Mouse (Mus musculus): Measurements from ENCODE around the gene 1700017B05Rik. TPM values are rescaled to one million over a fixed set of nuclear protein-coding genes. Genes with fewer than 3 reads are reported as not detected.

Gene 1700017B05Rik
- polyA plus RNA-seq (2017; shearing (Covaris generic)): 10 to 100 TPM; 35.4 to 55.2 TPM

DNA sequence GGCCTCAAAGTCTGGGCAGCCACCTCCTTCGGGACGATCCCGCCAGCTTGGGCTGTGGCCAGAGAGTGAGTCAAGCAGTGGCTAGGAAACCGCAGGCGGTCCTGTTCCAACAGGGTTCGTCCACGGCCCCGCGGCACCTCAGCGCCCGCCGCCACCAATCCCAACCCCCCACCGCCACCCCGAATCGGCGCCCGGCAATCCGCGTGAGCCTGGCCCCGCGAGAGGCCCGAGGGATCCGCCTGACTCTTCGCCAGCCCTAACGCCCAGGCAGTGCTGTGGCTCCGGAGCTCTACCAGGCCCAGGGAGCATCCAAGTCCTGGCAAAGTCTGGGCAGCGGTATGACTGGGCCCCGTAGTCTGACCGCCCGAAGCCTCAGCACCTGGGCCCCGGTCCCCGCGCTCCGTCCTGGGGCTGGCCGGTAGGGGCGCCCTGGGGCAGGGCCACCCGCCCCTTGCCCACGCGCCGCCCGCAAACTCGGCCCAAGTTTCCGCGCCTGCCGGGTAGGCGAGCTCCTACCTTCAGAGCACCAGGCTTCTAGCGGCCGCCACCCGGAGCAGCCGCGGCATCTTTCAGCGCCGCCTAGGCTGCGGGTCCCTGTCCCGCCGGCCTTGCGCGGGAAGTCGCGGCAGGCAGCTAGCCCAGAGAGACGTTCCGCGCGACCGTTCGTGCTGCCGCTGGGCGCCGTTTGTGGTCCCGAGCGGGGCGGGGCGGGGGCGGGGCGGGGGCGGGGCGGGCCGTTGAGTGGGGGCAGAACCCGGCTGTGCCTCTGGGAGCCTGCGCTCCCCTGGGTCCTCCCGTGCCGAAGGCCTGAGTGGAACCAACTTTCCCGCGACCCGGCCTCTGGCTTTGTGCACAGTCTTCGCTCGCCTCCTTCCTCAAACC is at the start of gene 1700017B05Rik:
TSS of gene 1700017B05Rik (minus strand) at position 700 of the 882 bp plus-strand sequence.

GRCm38 (mm10) chr9:57236256-57236655 is 26.2 kb downstream of the 1700017B05Rik start, which contains the start of gene Trcg1:
TSS of gene Trcg1 (plus strand) at chr9:57236556.

Other genes starting within 250 kb of the 1700017B05Rik start
- gene Sin3a, start 190.6 kb downstream of the 1700017B05Rik start, polyA plus RNA-seq (2017; shearing (Covaris generic)): 10 to 100 TPM; 34.6 to 46.6 TPM
- gene Man2c1, start 131.9 kb downstream of the 1700017B05Rik start, polyA plus RNA-seq (2017; shearing (Covaris generic)): 100 to 1,000 TPM in 1 of 2 experiments, 10 to 100 TPM in 1; 66.1 to 104 TPM
- 10 to 100 TPM; 29.4 to 32.0 TPM for gene Neil1, start 114.3 kb downstream of the 1700017B05Rik start, polyA plus RNA-seq (2017; shearing (Covaris generic))
- gene Commd4, start 104.3 kb downstream of the 1700017B05Rik start, polyA plus RNA-seq (2017; shearing (Covaris generic)): 100 to 1,000 TPM; 264 to 285 TPM
- gene Trcg1, start 26.1 kb downstream of the 1700017B05Rik start, polyA plus RNA-seq (2017; shearing (Covaris generic)): 1 to 10 TPM in 1 of 2 experiments, under 1 TPM in 1; 0.27 to 2.2 TPM
- gene Ppcdc, start 177.5 kb upstream of the 1700017B05Rik start, polyA plus RNA-seq (2017; shearing (Covaris generic)): 100 to 1,000 TPM; 114 to 157 TPM
- gene Scamp5, start 205.4 kb upstream of the 1700017B05Rik start, polyA plus RNA-seq (2017; shearing (Covaris generic)): 1 to 10 TPM in 1 of 2 experiments, under 1 TPM in 1; 0.40 to 2.3 TPM
- 1 to 10 TPM in 1 of 2 experiments, under 1 TPM in 1; 0.51 to 3.2 TPM for gene Rpp25, start 241.4 kb upstream of the 1700017B05Rik start, polyA plus RNA-seq (2017; shearing (Covaris generic))

Data from inflammation-experienced regulatory T-cells (primary cell).